Mouse (Mus musculus) olfactory bulb, adult 2 months (tissue): ENCODE results near the gene Tnfaip1.

Experiments
- CTCF ChIP-seq: fragments of 200-500 bp; IDR thresholded peaks from 2 replicates; pipeline ENCODE4 v1.5.1; 2012; ENCODE audit warnings: low read depth, mild to moderate bottlenecking, low read length, moderate library complexity; ENCODE audit not compliant: insufficient read depth
- POLR2A ChIP-seq: fragments of 200-500 bp; IDR thresholded peaks from 2 replicates; pipeline ENCODE4 v1.6.1; 2012; ENCODE audit warnings: mild to moderate bottlenecking, low read depth, low read length, moderate library complexity; ENCODE audit not compliant: insufficient read depth

DNA sequence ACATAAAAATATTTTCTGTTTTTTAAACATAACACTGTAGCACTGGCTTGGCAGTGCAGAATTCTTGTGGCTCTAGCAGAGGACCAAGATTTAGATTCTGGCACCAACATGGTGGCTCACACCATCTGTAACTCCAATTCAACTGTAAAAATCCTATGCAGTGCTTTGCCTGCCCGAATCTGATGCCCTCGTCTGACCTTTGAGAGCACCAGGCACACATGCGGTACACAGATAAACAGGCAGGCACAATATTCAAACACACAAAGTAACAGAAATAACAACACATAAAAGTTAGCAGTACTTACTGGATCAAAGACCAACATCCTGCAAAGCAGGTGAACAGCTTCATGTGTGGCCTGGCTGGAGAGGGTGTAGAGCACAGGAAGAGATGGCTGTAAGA lies 38.4 kb upstream of the Tnfaip1 start:
- no peak for TF ChIP-seq POLR2A
- TF ChIP-seq CTCF: no peak
